Mouse (Mus musculus) heart, adult 2 months (tissue): ENCODE data around the gene Bloc1s2.

Experiments used
- CTCF ChIP-seq: fragments of 200-600 bp; IDR thresholded peaks from 2 replicates; pipeline ENCODE4 v1.8.1; 2022; ENCODE audit warnings: antibody characterized with exemption, mild to moderate bottlenecking, moderate library complexity
- EP300 ChIP-seq: fragments of 200-500 bp; IDR thresholded peaks from 2 replicates; pipeline ENCODE4 v1.6.1; 2011; ENCODE audit warnings: low read depth, low read length, control low read depth; ENCODE audit not compliant: insufficient read depth

- TF ChIP-seq EP300 (no peak), CTCF (no peak)
These were observed 35.9 kb downstream of the Bloc1s2 start for GRCm38 (mm10) chr19:44110356-44110755.
